Mouse (Mus musculus): ENCODE data around the gene Ctxn2.
"Not testable (repeated sequence)": the region's sequence is repeated elsewhere in the genome, so short reads cannot be mapped to it uniquely, and the experiment has no call there.

Gene Ctxn2

DNA sequence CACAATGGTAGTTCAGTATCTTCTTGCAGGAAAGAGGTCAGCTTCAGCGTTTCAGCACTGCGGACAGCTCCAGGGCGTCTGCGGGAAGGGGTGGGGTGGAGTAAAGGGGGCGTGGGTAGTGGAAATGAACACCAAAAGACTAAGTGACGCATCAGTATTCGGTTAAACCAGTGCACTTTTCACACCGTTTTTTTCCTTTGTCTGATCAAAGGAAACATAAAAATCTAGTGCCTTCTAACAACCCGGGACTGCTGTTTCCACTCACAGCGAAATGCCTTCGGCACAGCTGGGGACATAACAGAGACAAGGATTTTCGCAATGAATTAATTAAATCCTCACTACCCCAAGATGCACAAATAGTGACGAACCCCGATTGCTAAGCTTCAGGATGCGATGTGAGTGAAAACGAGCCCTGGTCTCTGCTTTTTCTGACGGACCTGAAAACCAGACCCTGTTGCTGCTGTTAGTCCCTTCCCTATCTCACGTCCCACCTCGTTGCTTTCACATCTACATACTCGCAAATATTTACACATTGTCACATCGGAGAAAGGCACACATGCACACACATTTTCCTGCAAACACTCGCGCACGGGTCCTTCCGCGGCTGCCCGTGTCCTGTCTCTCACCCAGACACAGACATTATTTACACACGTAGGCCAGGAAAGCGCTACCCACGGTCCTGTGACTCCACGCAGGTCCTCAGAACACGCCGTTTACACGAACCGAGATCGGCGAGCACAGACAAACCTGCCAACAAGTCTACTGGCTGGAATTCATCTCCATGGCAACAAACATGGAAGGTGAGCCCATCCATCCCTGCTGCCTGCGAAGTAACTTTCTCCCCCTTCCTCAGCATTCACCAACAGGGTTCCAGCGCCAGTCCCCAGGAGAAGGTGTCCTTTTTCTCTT, at the start of gene Ctxn2:
Ctxn2 (plus strand) TSS at position 790 of the 909 bp plus-strand sequence.
- in situ Hi-C loops (cut with MboI; ENCODE audit: low sequenced_read_pairs) = no loop called here

DNA sequence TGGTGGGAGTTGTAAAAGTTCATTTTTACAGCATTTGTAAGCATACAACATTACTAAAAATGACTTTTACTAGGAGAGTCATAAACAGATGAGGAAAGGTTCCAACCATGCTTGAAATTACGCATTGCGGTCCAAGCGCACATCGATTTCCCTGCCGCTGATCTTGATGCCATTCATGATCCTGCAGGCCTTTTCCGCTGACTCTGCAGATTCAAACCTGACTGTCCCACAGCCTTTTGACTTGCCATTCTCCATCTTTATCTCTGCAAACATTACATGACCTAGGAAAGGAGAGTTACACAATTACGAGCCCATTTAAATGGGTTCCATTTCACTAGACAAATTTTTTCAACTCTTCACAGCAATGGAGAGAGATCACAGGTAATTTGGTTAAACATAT, 47.7 kb upstream of the Ctxn2 start:
- in situ Hi-C loops (cut with MboI; ENCODE audit: low sequenced_read_pairs) = no loop called here

DNA sequence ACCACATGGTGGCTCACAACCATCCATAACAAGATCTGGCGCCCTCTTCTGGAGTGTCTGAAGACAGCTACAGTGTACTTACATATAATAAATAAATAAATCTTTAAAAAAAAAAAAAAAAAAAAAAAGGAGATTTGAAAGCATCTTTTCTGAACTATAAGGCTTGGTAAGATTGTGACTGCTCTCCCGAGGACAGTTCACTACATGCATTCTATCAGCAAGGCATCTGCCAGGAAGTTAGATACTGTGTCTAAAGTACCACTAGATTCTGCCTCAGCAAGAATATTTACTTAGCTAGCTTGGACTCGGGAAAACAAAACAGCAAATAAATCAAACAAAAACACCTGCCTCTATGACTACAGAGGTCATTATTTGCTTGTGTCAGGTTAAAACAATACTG, 44.4 kb upstream of the Ctxn2 start:
- in situ Hi-C loops (cut with MboI; ENCODE audit: low sequenced_read_pairs) = not testable (repeated sequence)

DNA sequence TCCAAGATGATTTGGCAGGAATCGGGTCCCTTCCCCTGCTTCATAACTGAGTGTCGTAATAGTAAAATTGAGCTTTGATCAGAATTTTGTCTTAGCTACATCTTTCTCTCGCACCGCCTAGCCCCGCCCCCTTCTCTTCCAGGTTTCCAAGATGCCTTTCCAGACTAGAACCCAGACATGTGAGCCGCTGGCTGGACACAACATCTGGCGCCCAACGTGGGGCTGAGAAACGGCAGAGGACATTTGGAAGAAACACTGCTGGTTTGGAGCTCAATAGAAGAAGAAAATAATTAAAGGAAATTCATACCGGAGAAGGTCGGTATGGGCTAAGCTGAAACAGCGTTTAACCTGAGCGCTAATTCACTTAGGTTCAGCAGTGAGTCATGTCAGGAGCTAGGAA, 32.0 kb upstream of the Ctxn2 start:
- in situ Hi-C loops (cut with MboI; ENCODE audit: low sequenced_read_pairs) = not testable (repeated sequence)

DNA sequence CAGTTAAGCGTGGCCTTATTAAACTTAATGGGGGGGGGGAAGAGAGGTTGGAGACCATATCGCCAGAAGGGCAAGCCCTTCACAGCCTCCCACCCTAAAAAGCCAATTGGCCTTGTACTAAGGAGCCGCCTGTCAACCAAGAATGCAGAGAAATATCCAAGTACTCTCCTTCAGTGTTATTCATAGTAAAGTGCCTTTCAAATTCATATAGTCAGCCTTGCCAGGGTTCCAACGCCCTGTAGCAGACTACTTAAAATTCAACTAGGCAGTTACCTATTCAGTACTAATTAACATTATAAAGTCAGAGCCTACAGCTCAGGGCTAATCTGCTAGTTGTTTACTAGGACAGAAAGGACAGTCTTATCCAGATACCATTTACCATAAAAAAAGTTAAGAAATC, 30.0 kb upstream of the Ctxn2 start:
- in situ Hi-C loops (cut with MboI; ENCODE audit: low sequenced_read_pairs) = not testable (repeated sequence)

DNA sequence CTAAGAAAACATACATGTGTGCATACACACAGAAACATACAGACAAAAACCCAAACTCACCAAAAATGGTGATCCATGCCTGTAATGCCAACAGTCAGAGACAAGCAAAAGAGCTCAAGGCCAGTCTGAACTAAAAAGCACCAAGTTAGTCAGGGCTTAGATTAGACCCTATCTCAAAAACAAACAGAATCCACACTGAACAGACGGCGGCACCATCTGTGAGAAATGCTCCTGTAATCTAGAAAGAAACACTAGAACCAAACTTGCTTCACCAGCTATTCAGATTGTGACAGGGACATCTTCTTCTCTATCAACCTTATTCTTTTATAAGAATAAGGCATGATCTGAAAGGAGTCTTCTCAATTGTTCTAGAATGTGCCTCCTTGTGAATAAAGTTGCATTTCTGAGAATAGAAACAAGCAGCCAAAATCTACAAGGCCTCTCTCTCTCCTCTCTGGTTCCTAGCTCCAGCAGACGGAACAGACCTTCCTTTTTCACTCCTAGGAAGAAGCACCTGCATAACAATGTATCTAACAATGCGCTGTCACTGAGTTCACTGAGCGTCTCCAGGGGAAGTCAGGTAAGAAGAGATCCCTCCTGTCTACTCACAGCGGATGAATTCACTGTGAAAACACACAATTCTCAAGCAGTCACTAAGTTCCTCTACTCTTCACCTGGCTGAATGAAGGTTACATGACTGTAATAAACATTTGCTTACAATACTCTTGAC, 16.9 kb upstream of the Ctxn2 start:
- in situ Hi-C loops (cut with MboI; ENCODE audit: low sequenced_read_pairs) = no loop called here

DNA sequence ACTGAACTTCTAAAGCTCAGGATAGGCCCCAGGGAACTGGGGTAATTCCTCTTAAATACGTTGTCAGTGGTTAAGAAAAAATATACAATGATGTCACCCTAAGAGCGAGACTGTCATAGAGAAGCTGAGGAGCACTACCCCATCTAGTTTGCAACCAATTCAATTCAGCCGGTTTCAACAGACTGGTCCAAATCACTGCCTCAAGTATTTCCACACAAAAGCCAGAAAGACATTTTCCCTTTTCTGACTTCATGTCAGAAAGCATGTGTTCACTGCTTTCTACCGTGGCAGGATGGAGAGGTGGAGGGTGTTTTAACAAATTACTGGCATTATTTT, 14.2 kb upstream of the Ctxn2 start:
- in situ Hi-C loops (cut with MboI; ENCODE audit: low sequenced_read_pairs) = no loop called here

DNA sequence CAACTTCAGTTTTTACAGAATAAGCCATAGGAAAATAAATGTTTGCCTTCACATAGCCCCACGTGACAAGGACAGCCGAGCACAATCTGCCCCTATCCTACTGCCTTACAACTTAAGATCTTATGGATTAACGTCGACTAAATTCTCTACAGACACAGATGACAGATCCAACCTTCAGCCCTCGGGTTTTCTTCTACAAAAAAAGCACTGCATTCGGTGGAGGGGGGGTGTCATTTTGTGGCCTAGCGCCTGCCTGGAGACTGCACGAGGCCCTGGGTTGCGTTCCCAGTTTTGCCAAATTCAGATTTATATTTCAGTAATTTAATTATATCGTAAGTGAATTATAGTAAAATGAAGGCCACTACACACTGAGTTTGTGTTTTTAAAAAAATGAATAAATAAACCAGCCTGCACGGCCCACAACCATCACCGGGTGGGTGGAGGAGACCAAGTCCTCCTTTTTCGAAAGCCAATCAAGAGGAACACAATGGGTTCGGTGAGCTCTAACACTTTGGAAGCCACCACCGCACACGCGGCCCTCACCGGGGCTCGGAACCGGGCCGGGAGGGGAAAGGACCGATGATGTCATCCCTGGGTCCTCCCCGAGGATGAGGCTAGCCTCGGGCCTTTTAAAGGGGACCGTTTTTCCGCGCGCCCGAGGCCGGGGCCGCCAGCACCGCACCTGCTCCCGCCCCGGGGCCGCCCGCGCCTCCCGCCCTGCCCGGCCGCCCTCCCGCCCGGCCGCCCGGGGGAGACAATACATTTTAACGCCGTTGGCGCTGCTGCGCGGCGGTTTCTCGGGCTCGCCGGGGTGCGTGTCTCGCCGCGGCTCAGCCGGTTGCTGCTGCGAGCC, 13.6 kb upstream of the Ctxn2 start:
- in situ Hi-C loops (cut with MboI; ENCODE audit: low sequenced_read_pairs) = no loop called here

DNA sequence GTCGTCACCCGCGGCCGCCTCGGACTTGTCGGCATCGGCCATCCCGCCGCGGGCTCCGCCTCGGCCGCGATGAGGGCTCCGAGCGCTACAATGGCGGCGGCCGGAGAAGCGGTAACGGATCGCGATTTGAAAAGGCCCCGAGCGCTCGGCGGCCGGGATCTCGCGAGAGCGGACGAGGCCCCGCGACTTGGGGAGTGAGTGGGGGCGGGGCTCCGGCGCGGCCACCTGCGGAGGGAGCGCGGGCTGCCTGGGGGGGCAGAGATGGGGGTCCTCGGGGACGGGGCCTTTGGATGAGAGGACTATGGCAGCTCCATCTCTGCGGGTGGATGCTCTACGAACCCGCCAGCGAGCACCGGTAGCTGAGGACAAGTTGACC, 13.0 kb upstream of the Ctxn2 start, which contains the start of gene Myef2:
Myef2 (minus strand) TSS at position 185 of the 376 bp plus-strand sequence.
- in situ Hi-C loops (cut with MboI; ENCODE audit: low sequenced_read_pairs) = no loop called here

DNA sequence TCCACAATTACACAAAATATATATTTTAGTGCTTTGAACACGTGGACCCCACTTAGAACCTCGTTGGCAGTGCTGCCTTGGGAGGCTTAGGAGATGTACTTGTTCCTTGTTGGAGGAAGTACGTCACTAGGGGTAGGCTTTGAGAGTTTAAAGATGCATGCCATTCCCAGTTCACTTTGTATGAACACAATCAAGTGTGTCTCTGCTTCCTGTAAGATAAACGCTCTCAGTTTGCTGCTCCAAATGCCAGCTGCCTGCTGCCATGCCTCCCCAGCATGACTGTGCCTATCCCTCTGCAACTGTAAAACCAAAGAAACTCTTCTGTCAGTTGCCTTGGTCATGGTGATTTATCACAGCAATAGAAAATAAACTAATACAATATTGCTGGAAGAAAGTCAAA, 10.7 kb upstream of the Ctxn2 start:
- in situ Hi-C loops (cut with MboI; ENCODE audit: low sequenced_read_pairs) = no loop called here

DNA sequence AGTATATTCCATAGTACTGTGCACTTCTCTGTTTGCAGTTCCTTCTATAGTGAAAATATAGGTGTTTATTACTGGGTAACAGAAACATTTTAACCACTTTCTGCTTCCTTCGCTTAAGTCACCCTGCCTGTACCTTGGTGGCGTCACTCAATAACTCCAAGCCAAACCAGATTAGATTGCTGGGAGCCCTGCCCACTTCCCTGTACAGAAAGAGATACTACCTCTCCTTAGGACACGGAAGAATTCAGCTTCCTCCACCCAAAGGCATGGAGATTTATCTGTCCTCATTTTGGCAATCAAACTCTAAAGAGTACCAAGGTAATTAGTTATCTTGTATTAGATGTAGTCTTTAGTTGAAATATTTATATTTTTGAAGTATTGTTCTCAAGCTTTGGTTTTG, 9.7 kb upstream of the Ctxn2 start:
- in situ Hi-C loops (cut with MboI; ENCODE audit: low sequenced_read_pairs) = no loop called here

DNA sequence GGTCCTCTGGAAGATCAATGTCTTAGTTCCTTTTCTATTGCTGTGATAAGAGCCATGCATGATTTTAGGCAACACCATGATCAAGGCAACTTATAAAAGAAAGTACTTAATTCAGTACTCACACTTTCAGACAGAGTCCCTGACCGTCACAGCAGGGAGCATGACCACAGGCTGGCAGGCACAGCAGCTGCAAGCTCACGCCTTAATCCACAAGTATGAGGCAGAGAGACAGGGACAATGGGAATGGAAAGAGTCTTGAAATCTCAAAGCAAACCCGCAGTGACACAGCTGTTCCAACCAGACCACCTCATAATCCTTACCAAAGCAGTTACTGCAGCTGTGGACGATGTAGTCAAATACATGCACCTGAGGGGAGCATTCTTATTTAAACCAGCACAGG, 2.4 kb upstream of the Ctxn2 start:
- in situ Hi-C loops (cut with MboI; ENCODE audit: low sequenced_read_pairs) = no loop called here

DNA sequence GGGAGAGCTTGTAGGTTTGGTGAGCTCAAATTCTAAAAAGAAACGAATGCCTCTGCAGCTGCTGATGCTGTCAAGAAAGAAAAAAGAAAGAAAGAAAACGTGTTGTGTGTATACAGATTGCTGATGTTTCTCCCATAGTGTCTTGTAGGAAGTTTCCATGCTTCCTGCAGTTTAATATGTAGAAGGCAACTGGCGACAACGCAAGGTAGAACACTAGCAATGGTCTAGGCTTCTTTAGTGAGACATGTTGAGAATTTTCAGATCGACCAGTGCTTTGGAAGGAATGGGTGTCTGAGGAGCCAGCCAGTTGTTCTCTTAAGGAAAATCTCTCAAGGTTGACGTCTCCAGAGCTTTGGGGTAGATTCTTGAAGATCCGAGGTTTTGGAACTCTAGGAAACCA, 354 bp downstream of the Ctxn2 start:
- in situ Hi-C loops (cut with MboI; ENCODE audit: low sequenced_read_pairs) = no loop called here

DNA sequence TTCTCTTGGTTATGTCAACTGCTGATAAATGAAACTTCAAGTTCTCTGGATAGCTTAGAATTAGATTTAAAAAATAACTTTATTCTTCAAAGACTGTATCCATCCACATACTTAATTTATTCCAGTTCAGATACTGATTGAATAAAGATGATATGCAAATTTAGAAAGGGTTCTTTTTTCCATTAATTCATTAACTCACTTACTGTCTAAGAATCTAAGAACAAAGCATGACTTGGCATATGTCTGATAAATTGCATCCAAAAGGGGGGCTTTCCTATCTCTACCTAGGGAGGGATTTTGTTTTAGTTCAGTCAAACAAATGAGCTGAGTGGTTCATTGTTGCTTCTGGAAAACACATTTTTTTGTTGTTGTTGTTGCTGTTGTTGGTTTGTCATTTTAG, 5.8 kb downstream of the Ctxn2 start:
- in situ Hi-C loops (cut with MboI; ENCODE audit: low sequenced_read_pairs) = no loop called here

DNA sequence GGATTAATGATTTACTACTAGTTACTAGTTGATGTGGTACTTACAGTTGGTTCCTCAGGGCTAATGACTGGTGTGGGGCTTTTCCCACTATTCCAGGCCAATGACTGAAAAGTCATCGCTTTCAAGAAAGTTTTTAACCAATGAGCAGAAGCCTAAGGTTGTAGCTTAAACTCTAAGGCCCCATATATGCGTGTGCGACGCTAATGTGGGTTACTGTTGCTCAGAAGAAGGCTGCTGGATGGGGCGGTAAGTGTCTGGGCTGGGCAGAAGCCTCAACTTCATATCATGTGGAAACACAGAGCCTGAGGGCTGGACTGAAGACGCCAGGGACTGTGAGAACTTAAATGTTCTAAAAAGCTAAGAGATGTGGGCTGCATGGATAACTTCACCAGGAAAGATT, 15.9 kb downstream of the Ctxn2 start, which contains the start of gene Slc12a1:
Slc12a1 (plus strand) TSS at position 118 of the 400 bp plus-strand sequence.
- in situ Hi-C loops (cut with MboI; ENCODE audit: low sequenced_read_pairs) = no loop called here

DNA sequence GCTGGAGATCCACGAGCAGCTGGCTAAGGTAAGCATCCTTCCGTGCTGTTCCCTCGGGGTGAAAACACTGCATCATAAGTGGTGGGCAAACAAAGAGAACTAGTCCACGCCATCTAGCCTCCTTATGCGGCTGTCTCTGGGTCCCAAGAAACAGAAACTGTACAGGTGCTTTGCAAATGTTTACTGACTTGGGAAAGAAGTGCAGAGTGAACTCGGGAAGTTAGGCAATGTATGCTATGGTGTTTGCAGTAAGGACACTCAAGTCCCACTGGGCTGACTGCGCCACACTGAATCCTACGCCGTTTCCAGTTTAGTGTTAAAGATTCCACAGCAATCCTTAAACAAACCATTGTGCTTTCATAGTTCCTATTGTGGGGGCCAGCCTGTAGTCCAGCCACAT, 17.8 kb downstream of the Ctxn2 start:
- in situ Hi-C loops (cut with MboI; ENCODE audit: low sequenced_read_pairs) = no loop called here

DNA sequence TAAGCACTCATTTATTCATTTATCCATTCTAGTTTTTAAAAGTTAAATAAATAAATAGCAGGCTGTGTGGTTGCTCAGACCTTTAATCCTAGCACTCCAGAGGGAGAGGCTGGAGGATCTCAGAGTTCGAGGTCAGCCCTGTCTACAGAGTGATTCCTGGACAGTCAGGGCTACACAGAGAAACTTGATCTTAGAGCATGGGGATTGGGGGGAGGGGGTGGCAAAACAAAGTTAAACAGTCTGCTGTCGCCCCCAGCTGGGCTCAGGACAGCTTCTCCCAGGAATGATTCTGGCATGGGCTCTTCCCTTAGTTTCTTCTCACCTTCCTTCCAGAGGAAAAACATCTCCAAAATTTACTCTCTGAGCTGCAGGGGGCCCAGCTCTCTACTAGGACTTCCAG, 19.0 kb downstream of the Ctxn2 start:
- in situ Hi-C loops (cut with MboI; ENCODE audit: low sequenced_read_pairs) = no loop called here

DNA sequence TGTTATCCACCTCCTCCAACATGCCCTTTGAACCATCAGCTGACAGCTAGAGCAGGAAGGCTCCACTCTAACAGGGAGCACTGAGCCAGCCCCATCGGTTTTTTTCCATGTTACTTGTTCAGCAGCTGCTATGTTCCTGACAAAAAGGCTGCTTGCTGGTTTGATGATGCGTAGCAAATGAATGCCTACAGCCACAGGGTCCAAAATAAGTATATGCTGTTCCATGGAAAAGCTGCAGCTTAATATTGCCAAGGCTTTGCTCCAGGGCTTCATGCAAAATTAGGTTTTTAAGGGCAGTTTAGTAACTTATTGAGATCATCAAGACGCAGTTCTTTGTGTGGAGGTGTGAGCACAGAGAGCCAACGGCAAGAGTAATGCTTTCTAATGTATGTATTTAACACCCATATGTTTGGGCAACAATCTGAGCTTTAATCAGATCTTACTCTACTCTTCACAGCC, 25.5 kb downstream of the Ctxn2 start:
- in situ Hi-C loops (cut with MboI; ENCODE audit: low sequenced_read_pairs) = no loop called here

DNA sequence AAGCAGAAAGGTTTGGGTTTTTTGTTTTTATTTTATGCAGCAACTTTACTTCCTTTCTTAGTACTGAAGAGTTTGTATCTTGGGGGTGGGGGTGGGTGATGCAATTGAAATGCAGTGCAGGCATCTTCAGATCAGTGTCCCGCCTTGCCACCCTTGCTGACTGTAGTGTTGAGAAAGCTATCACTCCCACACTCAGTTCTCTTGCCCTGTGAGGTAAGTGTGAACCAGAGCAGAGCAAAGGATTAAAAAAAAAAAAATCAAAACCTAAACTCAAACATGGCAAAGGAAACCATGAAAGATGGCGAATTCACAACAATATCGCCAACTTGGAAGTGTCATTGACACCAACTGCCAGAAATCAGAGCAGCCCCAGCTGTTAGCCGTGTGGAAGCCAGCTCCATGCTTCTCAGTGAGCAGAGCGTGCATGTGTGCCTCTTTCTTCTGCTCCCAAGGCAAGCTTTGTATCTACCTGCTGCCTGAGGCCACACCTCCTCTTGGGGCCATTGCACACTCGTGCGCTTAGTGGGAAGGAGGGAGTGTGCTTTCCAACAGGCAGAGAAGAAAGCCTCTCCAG, 41.8 kb downstream of the Ctxn2 start:
- in situ Hi-C loops (cut with MboI; ENCODE audit: low sequenced_read_pairs) = no loop called here

DNA sequence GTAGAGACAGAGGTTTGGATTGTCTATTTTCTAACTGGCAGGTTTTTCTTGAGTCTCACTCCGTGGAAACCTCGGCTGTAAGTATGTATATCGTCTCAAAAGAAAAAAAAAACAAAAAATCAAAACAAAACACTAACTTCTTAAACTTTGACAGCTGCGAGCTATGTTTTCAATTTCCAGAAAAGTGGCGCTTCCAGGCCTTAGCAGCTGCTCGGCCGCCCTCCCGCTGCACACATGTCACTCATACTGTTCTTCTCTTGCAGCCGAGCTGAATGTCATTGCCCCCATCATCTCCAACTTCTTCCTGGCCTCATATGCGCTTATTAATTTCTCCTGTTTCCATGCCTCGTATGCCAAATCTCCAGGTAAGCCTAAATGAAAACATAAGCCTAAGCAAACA, 51.4 kb downstream of the Ctxn2 start:
- in situ Hi-C loops (cut with MboI; ENCODE audit: low sequenced_read_pairs) = no loop called here

DNA sequence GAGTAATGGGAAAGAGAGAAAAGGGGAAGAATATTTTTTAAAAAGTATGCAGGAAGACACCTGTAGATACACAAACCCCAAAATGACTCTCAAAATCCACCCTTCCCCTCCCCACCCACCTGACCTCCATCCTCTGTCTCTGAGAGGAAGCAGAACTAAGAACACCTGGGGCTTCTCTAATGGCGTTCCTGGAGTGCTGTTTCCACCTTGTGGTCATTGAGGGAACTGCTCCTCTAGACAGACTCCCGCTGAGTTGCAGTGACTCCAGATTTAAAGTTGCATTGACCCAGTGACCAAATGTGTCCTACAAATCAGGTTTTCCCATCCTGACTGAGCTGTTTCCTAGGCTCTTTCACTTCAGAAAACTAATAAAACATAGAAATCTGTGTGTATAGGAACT, 52.7 kb downstream of the Ctxn2 start:
- in situ Hi-C loops (cut with MboI; ENCODE audit: low sequenced_read_pairs) = no loop called here

Data from CH12F3 (cell line).